Mouse (Mus musculus) thymus, postnatal 36 days (tissue): Measurements from ENCODE around the gene Pi16.
A peak's percentile ranks its signal among the peaks of the same experiment; 100 is the strongest.

Experiments used
- DNase-seq, 2 experiments: peaks; one replicate each; pipeline ENCODE4 v3.0.0; 2022; ENCODE audit warnings: mixed read lengths in 2 of 2

Pi16 gene

DNA sequence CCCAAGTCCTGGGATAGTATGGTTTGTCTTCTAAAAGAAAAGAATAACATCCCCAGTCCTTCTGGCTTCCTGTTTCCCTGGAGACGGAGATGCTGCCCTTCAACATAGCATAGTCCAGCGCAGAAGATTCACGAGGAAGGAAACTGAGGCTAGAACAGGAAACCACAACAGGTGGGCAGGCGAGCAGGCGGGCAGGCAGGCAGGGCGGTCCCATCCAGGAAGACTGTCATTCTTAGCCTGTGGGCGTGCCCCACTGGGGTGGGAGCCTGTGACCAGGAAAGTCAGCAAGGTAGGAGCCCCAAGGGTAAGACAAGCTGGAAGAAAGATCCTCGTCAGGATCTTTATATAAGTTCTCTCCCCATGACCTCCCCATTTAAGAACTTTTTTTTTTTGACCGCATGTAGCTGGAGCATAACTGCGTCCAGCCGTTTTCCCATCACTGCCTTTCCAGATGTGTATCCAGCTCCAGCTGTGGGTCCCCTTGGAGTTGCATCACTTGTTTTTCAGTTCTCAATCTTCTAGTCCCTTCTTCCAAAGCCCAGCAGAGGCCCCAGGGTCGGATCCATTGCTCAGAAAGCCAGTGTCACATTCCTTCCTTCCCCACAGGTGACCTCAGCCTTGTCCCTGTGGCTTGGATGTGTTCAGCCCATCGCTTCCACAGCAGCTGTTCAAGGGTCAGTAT is 13.0 kb upstream of the Pi16 start:
- DNase-seq: peak; percentile 65 to 78

- DNase-seq: peak; percentile 18 to 27
Measured at GRCm38 (mm10) chr17:29305058-29305806, 12.2 kb upstream of the Pi16 start.

GRCm38 (mm10) chr17:29305871-29306270 is 11.6 kb upstream of the Pi16 start:
- peak; percentile 13 to 33 for DNase-seq

DNA sequence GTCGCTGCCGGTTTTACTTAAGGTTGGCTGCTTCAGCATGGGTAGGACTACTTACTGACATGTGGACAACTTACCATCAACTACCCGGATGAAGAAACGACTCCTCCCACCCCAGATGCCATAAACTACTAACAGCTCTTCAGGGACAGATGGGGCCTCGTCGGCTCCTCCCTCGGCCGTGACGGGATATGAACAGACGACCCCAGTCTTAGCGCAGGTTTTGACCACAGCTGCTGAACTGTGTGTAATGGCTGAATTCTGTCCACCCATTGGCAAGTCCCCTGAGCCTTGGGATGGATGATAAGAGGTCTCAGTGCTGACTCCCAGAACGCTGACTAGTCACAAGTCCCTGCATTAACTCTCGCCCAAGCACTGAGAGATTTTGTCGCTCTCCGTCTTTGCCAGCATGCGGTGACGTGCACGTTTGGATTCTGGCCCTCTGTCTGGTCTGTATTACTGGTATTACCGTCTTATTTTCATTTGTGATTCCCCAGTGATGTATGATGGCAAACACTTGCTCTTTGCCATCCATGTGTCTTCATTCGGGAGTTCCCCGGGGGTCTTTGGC is 7.3 kb upstream of the Pi16 start:
- DNase-seq: no peak

DNA sequence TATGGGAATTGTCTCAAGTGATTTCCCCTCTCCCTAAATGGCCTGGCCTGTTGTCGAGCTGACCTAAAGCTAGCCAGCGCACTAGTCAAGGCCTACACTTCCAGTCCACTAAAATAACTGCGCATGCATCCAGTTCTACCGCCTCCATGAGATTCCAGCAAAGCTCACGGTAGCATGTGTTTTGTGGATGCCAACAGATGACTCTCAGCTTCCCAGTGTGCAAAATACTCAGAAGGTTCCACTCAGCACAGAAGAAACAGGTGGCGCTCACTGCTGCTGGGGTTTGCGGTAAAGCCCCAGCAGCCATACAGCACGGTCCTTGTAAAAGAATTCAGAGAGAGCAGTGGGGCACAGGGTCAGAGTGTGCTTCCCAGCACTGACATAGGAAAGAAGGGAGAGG is 5.9 kb upstream of the Pi16 start:
- DNase-seq: no peak

DNA sequence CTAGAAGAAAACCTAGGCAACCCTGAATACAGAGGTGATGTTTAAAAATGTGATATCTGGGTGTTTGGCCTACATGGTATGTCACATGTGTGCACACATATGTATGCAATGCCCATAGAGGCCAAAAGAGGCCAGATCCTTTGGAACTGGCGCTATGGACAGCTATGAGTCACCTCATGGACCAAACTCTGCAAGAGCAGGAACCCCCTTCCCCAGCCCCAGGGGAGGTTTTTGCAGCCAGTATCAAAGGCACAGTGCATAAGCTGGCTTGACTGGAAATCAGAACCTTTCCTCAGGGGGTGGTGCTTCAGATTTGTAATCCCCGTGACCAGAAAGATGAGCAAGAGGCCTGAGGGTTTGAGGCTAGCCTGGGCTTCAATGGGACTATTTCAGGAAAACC is 5.4 kb upstream of the Pi16 start:
- no peak for DNase-seq

GRCm38 (mm10) chr17:29313300-29313699 is 4.2 kb upstream of the Pi16 start:
- no peak for DNase-seq

DNA sequence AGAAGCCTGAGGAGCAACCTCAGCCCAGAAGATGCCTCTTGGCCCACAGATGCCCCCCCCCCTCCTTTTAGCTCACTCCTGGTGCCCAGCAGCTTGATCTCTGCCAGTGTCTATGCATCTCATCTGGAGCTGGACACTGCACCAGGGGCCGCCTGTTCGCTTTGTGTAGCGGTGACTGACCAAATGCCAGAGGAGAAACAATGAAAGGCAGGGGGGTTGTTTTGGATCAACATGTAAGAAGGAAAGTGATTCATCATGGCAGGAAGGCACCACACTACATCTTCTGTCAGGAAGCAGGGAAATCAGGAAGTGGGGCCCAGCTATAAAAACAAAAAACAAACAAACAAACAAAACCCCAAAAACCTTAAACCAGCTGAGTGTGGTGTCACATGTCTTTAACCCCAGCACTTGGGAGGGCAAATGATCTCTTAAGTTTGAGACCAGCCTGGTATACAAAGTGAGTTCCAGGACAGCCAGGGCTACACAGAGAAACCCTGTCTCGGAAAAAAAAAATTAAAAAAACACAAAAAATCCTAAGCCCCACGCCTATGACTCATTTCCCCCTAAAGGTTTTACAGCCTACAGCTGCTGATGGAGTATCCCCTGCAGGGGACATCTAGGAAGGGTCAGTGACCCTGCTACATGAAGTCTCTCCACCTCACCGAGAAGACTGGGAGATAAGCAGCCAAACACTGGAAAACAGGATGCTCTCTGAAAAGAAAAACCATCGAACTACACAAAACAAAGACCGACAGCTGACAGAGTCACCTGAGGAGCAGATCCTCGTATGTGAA is 1.6 kb upstream of the Pi16 start:
- no peak for DNase-seq

- DNase-seq: no peak
Measured at GRCm38 (mm10) chr17:29316891-29317290, 589 bp upstream of the Pi16 start.

DNA sequence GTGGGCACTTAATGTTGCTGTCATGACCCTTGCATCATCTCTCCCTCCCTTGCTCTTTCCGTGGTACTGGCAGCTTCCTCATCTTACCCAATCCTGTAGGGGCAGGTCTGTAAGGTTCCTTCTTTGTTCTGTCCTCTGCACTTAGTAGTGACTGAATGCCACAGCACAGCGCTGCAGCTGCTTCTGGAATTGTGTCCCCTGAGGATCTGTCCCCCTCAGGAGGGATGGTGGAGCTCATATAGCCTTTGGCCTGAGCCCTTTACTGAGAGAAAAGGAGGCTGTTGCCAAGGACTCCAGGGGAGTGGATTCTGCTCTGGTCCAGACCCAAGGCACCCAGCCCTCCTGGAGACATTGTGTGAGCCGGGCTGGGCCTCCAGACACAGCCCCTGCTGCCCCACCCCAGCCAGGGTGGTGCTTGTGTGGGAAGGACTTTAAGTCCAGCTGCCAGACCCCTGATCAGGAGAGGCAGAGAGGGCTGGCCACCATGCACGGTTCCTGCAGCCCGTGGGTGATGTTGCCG is 1.3 kb downstream of the Pi16 start:
- DNase-seq: no peak

DNA sequence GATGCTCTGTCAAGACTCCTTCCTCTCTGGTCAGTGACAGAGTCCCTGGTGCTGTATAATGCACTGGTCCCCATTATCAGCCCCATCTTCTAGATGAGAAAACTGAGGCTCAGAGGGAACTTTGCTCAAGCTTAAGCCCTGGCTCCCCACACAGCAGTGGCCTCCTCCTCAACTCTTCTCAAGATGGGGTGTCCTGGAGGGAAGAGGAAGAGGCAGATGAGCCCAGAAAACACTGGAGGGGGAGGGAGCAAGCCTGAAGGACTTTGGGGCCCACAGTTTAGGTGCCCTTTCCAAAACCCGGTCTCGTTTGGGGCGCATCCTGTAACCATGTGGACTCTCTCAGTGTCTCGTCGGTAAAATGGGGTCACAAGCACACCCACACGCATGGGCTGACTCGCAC is 2.0 kb downstream of the Pi16 start:
- no peak for DNase-seq

DNA sequence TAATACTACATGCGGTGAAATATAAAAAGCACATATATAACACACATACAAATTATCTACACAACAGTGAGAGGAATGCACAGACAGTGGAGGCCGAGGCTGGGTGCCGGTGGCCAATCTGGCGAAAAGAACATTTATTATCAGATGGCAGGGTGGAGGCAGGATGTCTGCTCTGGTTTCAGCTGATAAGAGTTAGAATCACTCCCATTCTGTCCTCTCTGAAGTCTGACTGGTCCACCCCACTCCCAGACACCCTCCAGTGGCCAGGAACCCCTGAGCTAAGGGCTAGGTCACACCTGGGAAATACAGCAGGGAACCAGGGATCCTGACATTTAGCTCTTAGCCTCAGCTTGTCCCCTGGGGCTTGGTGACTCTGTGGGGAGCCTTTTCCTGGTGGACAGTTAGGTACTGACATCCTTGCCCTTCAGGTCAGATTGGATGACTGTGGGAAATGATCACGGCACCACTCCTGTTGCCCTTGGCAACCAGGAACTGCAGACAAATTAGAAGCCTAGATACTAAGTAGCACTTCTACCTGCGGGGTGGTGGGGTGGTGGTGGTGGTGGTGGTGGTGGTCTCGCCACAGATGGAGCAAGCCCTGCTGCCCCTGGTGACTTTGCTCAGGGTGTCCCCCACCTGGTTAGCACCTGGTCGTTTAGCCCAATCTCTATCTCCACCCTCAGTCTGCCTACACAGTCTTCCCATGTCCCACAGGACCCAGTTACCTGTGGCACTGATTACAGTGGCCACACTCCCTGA is 2.6 kb downstream of the Pi16 start:
- DNase-seq: no peak

GRCm38 (mm10) chr17:29321765-29322602 is 4.5 kb downstream of the Pi16 start:
- no peak for DNase-seq

- DNase-seq: no peak
Measured at GRCm38 (mm10) chr17:29322603-29322962, 5.1 kb downstream of the Pi16 start.

DNA sequence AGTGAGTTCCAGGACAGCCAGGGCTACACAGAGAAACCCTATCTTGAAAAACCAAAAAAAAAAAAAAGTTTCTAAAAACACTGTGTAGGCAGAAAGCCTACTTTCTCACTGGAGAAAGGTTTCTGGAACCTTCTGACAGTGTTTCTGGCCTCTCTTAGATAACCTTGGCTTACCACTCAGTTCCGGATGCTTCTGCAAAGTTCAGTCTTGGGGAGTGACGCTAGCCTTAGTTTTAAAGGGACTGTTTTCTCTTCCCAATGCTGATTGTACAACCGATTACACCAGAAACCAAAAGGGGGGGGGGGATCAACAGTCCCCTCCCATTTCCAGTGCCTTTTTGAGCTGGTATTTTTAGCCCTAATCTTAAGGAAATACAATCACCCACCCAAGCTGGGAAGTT is 6.1 kb downstream of the Pi16 start:
- no peak for DNase-seq

- DNase-seq: no peak
Measured at GRCm38 (mm10) chr17:29325831-29326230, 8.4 kb downstream of the Pi16 start.

GRCm38 (mm10) chr17:29326531-29327529 is 9.3 kb downstream of the Pi16 start:
- DNase-seq: no peak

DNA sequence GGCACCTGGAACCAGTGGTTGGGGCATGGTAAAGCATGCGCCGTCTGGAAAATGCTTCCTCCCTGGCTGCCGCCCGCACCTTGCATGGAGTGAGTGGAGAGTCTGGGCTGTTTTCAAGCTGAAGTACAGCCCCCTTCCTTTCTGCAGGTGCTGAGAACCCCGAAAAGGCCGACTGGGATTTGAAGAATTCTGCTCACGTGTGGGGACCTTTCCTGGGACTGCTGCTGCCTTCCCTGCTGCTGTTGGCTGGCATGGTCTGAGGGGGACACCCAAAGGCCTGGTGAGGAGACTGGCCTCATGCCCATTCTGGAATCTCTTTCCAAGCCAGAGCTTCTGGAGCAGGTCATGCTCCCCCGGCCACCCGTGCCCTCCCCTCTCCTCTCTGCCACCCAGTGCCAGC is 10.2 kb downstream of the Pi16 start:
- DNase-seq: no peak

DNA sequence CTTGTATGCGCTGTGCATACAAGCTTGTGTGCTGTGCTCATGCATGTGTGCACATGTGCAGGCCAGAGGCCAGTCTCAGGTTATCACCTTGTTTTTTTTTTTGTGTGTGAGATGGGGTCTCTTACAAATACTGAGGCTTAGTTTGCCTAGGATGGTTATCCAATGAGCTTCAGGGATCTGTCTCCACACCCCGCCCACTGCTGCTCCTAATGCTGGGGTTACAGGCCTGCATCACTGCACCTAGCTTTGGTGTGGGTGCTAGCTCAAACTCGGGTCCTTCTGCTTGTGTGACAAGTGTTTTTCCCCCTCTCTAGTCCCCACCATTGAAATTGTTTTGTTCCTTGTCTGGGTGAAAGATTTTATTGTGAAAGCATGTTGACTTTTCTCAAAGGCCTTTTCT is 12.7 kb downstream of the Pi16 start:
- no peak for DNase-seq
